Mouse (Mus musculus) limb, embryonic 14.5 days (tissue): Measurements from ENCODE around the gene S100pbp. TPM values are rescaled to one million over a fixed set of nuclear protein-coding genes. Genes with fewer than 3 reads are reported as not detected.
A peak's percentile ranks its signal among the peaks of the same experiment; 100 is the strongest.

Experiments used
- ATAC-seq: fragments of 200-750 bp; cut with Nextera tagmentation; 2 replicates; pipeline ENCODE4 v1.8.0; 2017; ENCODE audit warnings: low read depth, moderate number of reproducible peaks, moderate TSS enrichment; ENCODE audit not compliant: low FRiP score
- DNase-seq: peaks from one replicate; pipeline ENCODE4 v3.0.0-alpha.2; 2015; ENCODE audit warnings: low spot score
- H3K27ac ChIP-seq: fragments of 300-500 bp; sonication (generic); replicated peaks from 2 replicates; pipeline ENCODE4 v1.5.1; 2014; ENCODE audit warnings: low read depth, mild to moderate bottlenecking, low read length, moderate library complexity, mixed read lengths
- H3K27me3 ChIP-seq: fragments of 300-500 bp; sonication (generic); 2 replicates; pipeline ENCODE4 v1.6.1; 2014; ENCODE audit warnings: low read length, mixed read lengths; ENCODE audit not compliant: control insufficient read depth, insufficient read depth
- H3K36me3 ChIP-seq: fragments of 300-500 bp; sonication (generic); 2 replicates; pipeline ENCODE4 v1.6.1; 2014; ENCODE audit warnings: mild to moderate bottlenecking, low read length, moderate library complexity, mixed read lengths; ENCODE audit not compliant: control insufficient read depth, insufficient read depth
- H3K4me1 ChIP-seq: fragments of 300-500 bp; sonication (generic); 2 replicates; pipeline ENCODE4 v1.6.1; 2014; ENCODE audit warnings: antibody characterized with exemption, low read length, mixed read lengths; ENCODE audit not compliant: control insufficient read depth, insufficient read depth
- H3K4me2 ChIP-seq: fragments of 300-500 bp; sonication (generic); replicated peaks from 2 replicates; pipeline ENCODE4 v1.6.1; 2014; ENCODE audit warnings: low read depth, mild to moderate bottlenecking, low read length, moderate library complexity; ENCODE audit not compliant: severe bottlenecking
- H3K4me3 ChIP-seq: fragments of 300-500 bp; sonication (generic); replicated peaks from 2 replicates; pipeline ENCODE4 v1.5.1; 2014; ENCODE audit warnings: low read length
- H3K9ac ChIP-seq: fragments of 300-500 bp; sonication (generic); 2 replicates; pipeline ENCODE4 v1.6.1; 2014; ENCODE audit warnings: mild to moderate bottlenecking, low read depth, low read length, moderate library complexity; ENCODE audit not compliant: severe bottlenecking
- H3K9me3 ChIP-seq: fragments of 300-500 bp; sonication (generic); 2 replicates; pipeline ENCODE4 v1.6.1; 2016; ENCODE audit warnings: low read length; ENCODE audit not compliant: control insufficient read depth
- POLR2A ChIP-seq: fragments of 200-500 bp; IDR thresholded peaks from 2 replicates; pipeline ENCODE4 v1.8.0; 2012; ENCODE audit warnings: inconsistent platforms, mild to moderate bottlenecking, moderate library complexity, borderline replicate concordance; ENCODE audit not compliant: insufficient read depth, insufficient read length; ENCODE audit errors: extremely low read depth
- WGBS: fragments of 180-500 bp; shearing (Covaris S2); extraction: QIAGEN DNeasy Blood & Tissue Kit; methylation state at CpG from one replicate; pipeline ENCODE4 v1.1.7; 2014; 5-methylcytosine and 5-hydroxymethylcytosine counted together
- polyA plus RNA-seq, 2 experiments: library from polyadenylated mRNA; depleted of rRNA in 1 of 2; stranded (reverse) in 1 of 2; unstranded in 1 of 2; fragments of >200 nt; fragmentation: Nextera tagmentation in 1 of 2; extraction: Ambion mirVana in 1 of 2; gene quantifications; 2 replicates each; pipeline versions ENCODE4 v1.2.1 to v1.2.3; 2012 to 2014

Gene S100pbp
- polyA plus RNA-seq, 2 experiments = 14.9 to 59.9 TPM

- H3K27ac ChIP-seq = no peak overlapping the region
- no peaks in the 10 kb centered on the region for H3K9me3 ChIP-seq
- no peaks in the 10 kb centered on the region for H3K27me3 ChIP-seq
- peak overlapping the region; percentile 46 for H3K4me2 ChIP-seq
- no peak overlapping the region for H3K9ac ChIP-seq
- WGBS = 17% methylated on average over 8 of the region's 8 CpGs
- no peak for ATAC-seq
- no peak for DNase-seq
- peak overlapping the region; percentile 24; the same call in 1 of the 2 replicates for H3K4me3 ChIP-seq
- peaks cover 38% of the 10 kb centered on the region for H3K4me1 ChIP-seq
- TF ChIP-seq POLR2A = no peak
- peaks cover 22% of the 10 kb centered on the region for H3K36me3 ChIP-seq
Measured at GRCm38 (mm10) chr4:129227985-129228381, 38.5 kb upstream of the S100pbp start.

- TF ChIP-seq POLR2A = no peak
- Histone ChIP-seq H3K4me2 (peak overlapping the region; percentile 46), H3K27ac (no peak overlapping the region; the same call in 1 of the 2 replicates), H3K4me3 (peak overlapping the region; percentile 24), H3K9me3 (no peaks in the 10 kb centered on the region), H3K36me3 (peaks cover 27% of the 10 kb centered on the region), H3K4me1 (peaks cover 39% of the 10 kb centered on the region), H3K27me3 (no peaks in the 10 kb centered on the region), H3K9ac (peak overlapping the region; percentile 44)
- DNase-seq = no peak
- WGBS = 7% methylated on average over 22 of the region's 22 CpGs
- ATAC-seq = no peak
Measured at GRCm38 (mm10) chr4:129227170-129227984, 37.9 kb upstream of the S100pbp start.

GRCm38 (mm10) chr4:129226441-129226963 lies 37.0 kb upstream of the S100pbp start:
- H3K27ac ChIP-seq = no peak overlapping the region; the same call in 1 of the 2 replicates
- 0 out of 2 replicates have a peak overlapping the region, but pooled peaks have one; percentile 44 for H3K9ac ChIP-seq
- no peak for ATAC-seq
- H3K4me3 ChIP-seq = peak overlapping the region; percentile 24; the same call in 1 of the 2 replicates
- DNase-seq = no peak
- peaks cover 36% of the 10 kb centered on the region for H3K36me3 ChIP-seq
- H3K27me3 ChIP-seq = no peaks in the 10 kb centered on the region
- 13% methylated on average over 5 of the region's 5 CpGs for whole genome bisulfite sequencing
- TF ChIP-seq POLR2A = no peak
- peaks cover 39% of the 10 kb centered on the region for H3K4me1 ChIP-seq
- H3K9me3 ChIP-seq = no peaks in the 10 kb centered on the region
- peak overlapping the region; percentile 46 for H3K4me2 ChIP-seq

- Histone ChIP-seq H3K27me3 (no peaks in the 10 kb centered on the region), H3K9ac (no peak overlapping the region), H3K9me3 (no peaks in the 10 kb centered on the region), H3K4me1 (peaks cover 39% of the 10 kb centered on the region), H3K27ac (no peak overlapping the region), H3K4me3 (no peak overlapping the region), H3K36me3 (peaks cover 48% of the 10 kb centered on the region), H3K4me2 (no peak overlapping the region)
- 92% methylated on average over 12 of the region's 12 CpGs for WGBS
- no peak for ATAC-seq
- DNase-seq = no peak
- no peak for TF ChIP-seq POLR2A
Measured at GRCm38 (mm10) chr4:129225315-129225714, 35.8 kb upstream of the S100pbp start.

GRCm38 (mm10) chr4:129223421-129224281 lies 34.1 kb upstream of the S100pbp start:
- no peak for DNase-seq
- H3K4me3 ChIP-seq = no peak overlapping the region

More at GRCm38 (mm10) chr4:129223421-129224281, 34.1 kb upstream of the S100pbp start:
- TF ChIP-seq POLR2A = no peak
- 36% methylated on average over 51 of the region's 55 CpGs for WGBS
- H3K9me3 ChIP-seq = no peaks in the 10 kb centered on the region
- H3K4me1 ChIP-seq = peaks cover 46% of the 10 kb centered on the region
- ATAC-seq = peak; percentile 42; the same call in 1 of the 2 replicates
- no peak overlapping the region for H3K9ac ChIP-seq
- H3K27ac ChIP-seq = no peak overlapping the region
- H3K27me3 ChIP-seq = no peaks in the 10 kb centered on the region
- H3K36me3 ChIP-seq = peaks cover 64% of the 10 kb centered on the region
- H3K4me2 ChIP-seq = peak overlapping the region; percentile 34
